Mouse (Mus musculus): ENCODE results near the gene Lyrm2. TPM values are rescaled to one million over a fixed set of nuclear protein-coding genes. Genes with fewer than 3 reads are reported as not detected.

Gene Lyrm2
- polyA plus RNA-seq, 2 experiments, result 86.0 to 104 TPM

GRCm38 (mm10) chr4:32838401-32838800 is 38.3 kb downstream of the Lyrm2 start:
- Histone ChIP-seq H3K27ac (replicated peaks; ENCODE audit: low read depth, low read length) (no peak overlapping the region), H3K9ac (ENCODE audit: low read depth, low read length, severe bottlenecking) (no peak overlapping the region), H3K4me1 (ENCODE audit: control insufficient read depth, insufficient read depth, low read length) (no peaks in the 10 kb centered on the region), H3K4me2 (replicated peaks; ENCODE audit: low read depth, low read length, severe bottlenecking) (no peak overlapping the region), H3K4me3 (replicated peaks; ENCODE audit: low read length) (no peak overlapping the region), H3K36me3 (ENCODE audit: control insufficient read depth, insufficient read depth, low read length) (no peaks in the 10 kb centered on the region), H3K9me3 (ENCODE audit: control insufficient read depth, low read length) (no peaks in the 10 kb centered on the region), H3K27me3 (ENCODE audit: control insufficient read depth, insufficient read depth, low read length) (no peaks in the 10 kb centered on the region)
- TF ChIP-seq POLR2A (IDR thresholded peaks at IDR 0.05; ENCODE audit: borderline replicate concordance, extremely low read depth, insufficient read depth, insufficient read length), result no peak
- 88% methylated on average over 3 of the region's 3 CpGs for WGBS
- no peak for DNase-seq (ENCODE audit: low spot score)
- ATAC-seq (ENCODE audit: low FRiP score, low read depth), result no peak

Other genes with a start within 250 kb of the Lyrm2 start
- not detected in 2 replicates for gene Gja10, start 197.5 kb upstream of the Lyrm2 start, polyA plus RNA-seq (2012; rRNA removed)
- gene Gja10, start 197.5 kb upstream of the Lyrm2 start, polyA plus RNA-seq (2014; fragmentation: Nextera tagmentation; extraction: Ambion mirVana), result not detected in 2 replicates
- gene Casp8ap2, start 184.8 kb upstream of the Lyrm2 start, polyA plus RNA-seq (2012; rRNA removed), result 10.5 and 13.6 TPM in 2 replicates
- 55.2 and 56.0 TPM in 2 replicates for gene Casp8ap2, start 184.8 kb upstream of the Lyrm2 start, polyA plus RNA-seq (2014; fragmentation: Nextera tagmentation; extraction: Ambion mirVana)
- gene Mdn1, start 143.1 kb upstream of the Lyrm2 start, polyA plus RNA-seq (2012; rRNA removed), result 28.9 and 34.0 TPM in 2 replicates
- 16.7 and 21.1 TPM in 2 replicates for gene Mdn1, start 143.1 kb upstream of the Lyrm2 start, polyA plus RNA-seq (2014; fragmentation: Nextera tagmentation; extraction: Ambion mirVana)
- 4.9 TPM in 2 replicates for gene Ankrd6, start 150.6 kb downstream of the Lyrm2 start, polyA plus RNA-seq (2012; rRNA removed)
- gene Ankrd6, start 150.6 kb downstream of the Lyrm2 start, polyA plus RNA-seq (2014; fragmentation: Nextera tagmentation; extraction: Ambion mirVana), result 10.9 and 13.5 TPM in 2 replicates
- gene Rragd, start 182.8 kb downstream of the Lyrm2 start, polyA plus RNA-seq (2012; rRNA removed), result 11.8 and 12.3 TPM in 2 replicates
- 13.1 and 15.0 TPM in 2 replicates for gene Rragd, start 182.8 kb downstream of the Lyrm2 start, polyA plus RNA-seq (2014; fragmentation: Nextera tagmentation; extraction: Ambion mirVana)
- 26.6 TPM in 2 replicates for gene Ube2j1, start 231.2 kb downstream of the Lyrm2 start, polyA plus RNA-seq (2012; rRNA removed)
- 38.0 and 41.4 TPM in 2 replicates for gene Ube2j1, start 231.2 kb downstream of the Lyrm2 start, polyA plus RNA-seq (2014; fragmentation: Nextera tagmentation; extraction: Ambion mirVana)

Measured in limb, embryonic 14.5 days (tissue).